Mouse (Mus musculus) lung, embryonic 15.5 days (tissue): Measurements from ENCODE around the gene Zdhhc14. TPM values are rescaled to one million over a fixed set of nuclear protein-coding genes. Genes with fewer than 3 reads are reported as not detected.

Source experiments
- ATAC-seq: fragments of 200-750 bp; cut with Nextera tagmentation; 2 replicates; pipeline ENCODE4 v1.8.0; 2017; ENCODE audit warnings: moderate number of reproducible peaks, borderline replicate concordance; ENCODE audit not compliant: low FRiP score, low TSS enrichment; ENCODE audit errors: extremely low read depth
- H3K27ac ChIP-seq: fragments of 300-500 bp; sonication (generic); 2 replicates; pipeline ENCODE4 v1.5.1; 2015; ENCODE audit warnings: moderate library complexity, mild to moderate bottlenecking, inconsistent platforms
- H3K27me3 ChIP-seq: fragments of 300-500 bp; sonication (generic); 2 replicates; pipeline ENCODE4 v1.6.1; 2015; ENCODE audit warnings: inconsistent platforms
- H3K36me3 ChIP-seq: fragments of 300-500 bp; sonication (generic); 2 replicates; pipeline ENCODE4 v1.6.1; 2015; ENCODE audit warnings: inconsistent platforms
- H3K4me1 ChIP-seq: fragments of 300-500 bp; sonication (generic); 2 replicates; pipeline ENCODE4 v1.6.1; 2015; ENCODE audit warnings: inconsistent platforms
- H3K4me2 ChIP-seq: fragments of 300-500 bp; sonication (generic); 2 replicates; pipeline ENCODE4 v1.6.1; 2015; ENCODE audit warnings: inconsistent platforms, mild to moderate bottlenecking, moderate library complexity
- H3K4me3 ChIP-seq: fragments of 300-500 bp; sonication (generic); 2 replicates; pipeline ENCODE4 v1.5.1; 2015; ENCODE audit warnings: mild to moderate bottlenecking, inconsistent platforms
- H3K9ac ChIP-seq: fragments of 300-500 bp; sonication (generic); 2 replicates; pipeline ENCODE4 v1.6.1; 2015; ENCODE audit warnings: inconsistent platforms
- H3K9me3 ChIP-seq: fragments of 300-500 bp; sonication (generic); 2 replicates; pipeline ENCODE4 v1.6.1; 2016; ENCODE audit warnings: inconsistent platforms
- WGBS: fragments of 180-500 bp; shearing (Covaris S2); methylation state at CpG from one replicate; pipeline ENCODE4 v1.1.7; 2015; 5-methylcytosine and 5-hydroxymethylcytosine counted together
- polyA plus RNA-seq: library from polyadenylated mRNA; unstranded; fragments of >200 nt; fragmentation: Nextera tagmentation; extraction: Ambion mirVana; gene quantifications from 2 replicates; pipeline ENCODE4 v1.2.1, GENCODE M21; 2015

Zdhhc14 gene
- polyA plus RNA-seq, 1 experiment from 2014 or later = 1.2 TPM

DNA sequence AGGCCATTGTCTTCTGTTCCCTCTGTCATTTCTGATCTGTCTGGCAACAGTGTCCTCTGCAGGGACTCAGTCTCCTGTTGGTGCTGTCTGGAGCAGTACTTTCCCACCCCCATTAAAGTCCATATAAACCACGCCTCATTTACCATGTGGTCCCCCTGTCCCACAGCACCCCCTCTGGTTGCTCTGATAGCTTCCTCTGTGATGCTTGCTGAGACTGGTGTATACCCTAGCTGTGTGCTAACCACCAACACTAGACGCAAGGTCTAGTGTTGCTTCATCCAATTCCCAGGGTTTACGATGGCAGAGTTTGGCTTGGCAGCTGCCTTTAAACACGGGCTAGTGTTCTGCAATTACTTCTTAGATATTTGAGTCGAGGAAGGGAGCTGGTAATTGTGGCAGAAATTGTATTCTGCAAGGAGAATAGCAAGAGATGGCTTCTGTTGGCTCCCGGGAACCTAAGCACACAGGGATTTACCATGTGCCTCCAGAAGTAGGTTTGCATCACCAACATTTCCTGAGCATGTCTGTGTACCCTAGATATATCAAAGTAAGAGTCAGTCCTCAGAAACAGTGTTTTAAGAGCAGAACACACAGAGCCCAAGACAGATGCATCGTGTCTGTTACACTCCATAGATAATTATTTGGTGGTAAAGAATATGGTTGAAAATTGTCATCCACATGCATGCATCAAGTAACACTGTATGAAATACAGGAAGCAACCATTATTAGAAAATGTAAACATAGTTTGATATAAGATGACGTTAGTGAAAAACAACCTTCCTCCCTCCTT is 198.6 kb downstream of the Zdhhc14 start:
- Histone ChIP-seq H3K9ac (no peak overlapping the region), H3K9me3 (no peaks in the 10 kb centered on the region), H3K4me3 (no peak overlapping the region), H3K27ac (0 out of 2 replicates have a peak overlapping the region, but pooled peaks have one; percentile 45), H3K27me3 (no peaks in the 10 kb centered on the region), H3K4me1 (peaks cover 22% of the 10 kb centered on the region), H3K4me2 (no peak overlapping the region), H3K36me3 (no peaks in the 10 kb centered on the region)
- WGBS = 52% methylated on average over 8 of the region's 8 CpGs
- ATAC-seq = peak; percentile 74; the same call in 1 of the 2 replicates

DNA sequence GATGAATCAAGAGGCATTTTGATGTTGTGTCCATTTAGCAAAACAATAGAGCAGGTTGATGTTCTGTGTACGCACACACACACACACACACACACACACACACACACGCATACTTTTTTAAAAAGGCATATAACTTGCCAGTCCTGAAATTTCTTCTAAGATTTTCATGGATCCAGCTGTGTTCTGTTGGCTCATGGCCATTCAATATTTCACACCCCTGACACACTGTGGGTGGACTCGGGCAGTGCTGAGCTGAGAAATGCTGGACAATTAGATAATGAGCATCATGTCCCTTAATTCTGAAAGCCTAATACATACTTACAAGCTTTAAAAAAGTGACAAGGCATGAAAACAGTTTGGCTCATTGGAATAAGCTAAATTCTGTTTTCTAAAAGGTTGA is 200.3 kb downstream of the Zdhhc14 start:
- no peak overlapping the region for H3K4me2 ChIP-seq
- H3K27ac ChIP-seq = no peak overlapping the region
- ATAC-seq = no peak; the same call in 1 of the 2 replicates
- 57% methylated on average over 3 of the region's 3 CpGs for WGBS
- no peaks in the 10 kb centered on the region for H3K27me3 ChIP-seq
- peaks cover 22% of the 10 kb centered on the region for H3K4me1 ChIP-seq
- no peak overlapping the region for H3K4me3 ChIP-seq
- no peaks in the 10 kb centered on the region for H3K36me3 ChIP-seq
- no peak overlapping the region for H3K9ac ChIP-seq
- no peaks in the 10 kb centered on the region for H3K9me3 ChIP-seq

DNA sequence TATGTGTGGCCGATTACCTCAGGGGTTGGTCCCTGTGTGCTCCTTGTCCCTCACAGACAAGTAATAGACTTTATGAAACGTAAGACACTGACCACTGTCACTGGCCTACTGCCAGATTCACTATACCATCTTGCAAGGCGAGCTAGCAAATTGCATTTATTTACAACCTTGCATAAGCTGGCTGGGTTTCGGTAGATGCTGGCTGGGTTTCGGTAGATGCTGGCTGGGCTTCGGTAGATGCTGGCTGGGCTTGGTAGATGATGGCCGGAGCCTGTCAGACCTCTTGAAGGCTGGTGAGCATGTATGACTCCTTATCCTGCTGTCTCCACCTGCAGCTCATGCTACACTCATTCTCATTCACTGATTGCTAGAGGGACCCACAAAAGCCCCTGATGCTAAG is 200.9 kb downstream of the Zdhhc14 start:
- Histone ChIP-seq H3K9me3 (no peaks in the 10 kb centered on the region), H3K9ac (no peak overlapping the region), H3K4me2 (no peak overlapping the region), H3K27me3 (no peaks in the 10 kb centered on the region), H3K36me3 (no peaks in the 10 kb centered on the region), H3K4me1 (peaks cover 23% of the 10 kb centered on the region), H3K27ac (no peak overlapping the region), H3K4me3 (no peak overlapping the region)
- ATAC-seq = no peak
- WGBS = 45% methylated on average over 7 of the region's 7 CpGs

DNA sequence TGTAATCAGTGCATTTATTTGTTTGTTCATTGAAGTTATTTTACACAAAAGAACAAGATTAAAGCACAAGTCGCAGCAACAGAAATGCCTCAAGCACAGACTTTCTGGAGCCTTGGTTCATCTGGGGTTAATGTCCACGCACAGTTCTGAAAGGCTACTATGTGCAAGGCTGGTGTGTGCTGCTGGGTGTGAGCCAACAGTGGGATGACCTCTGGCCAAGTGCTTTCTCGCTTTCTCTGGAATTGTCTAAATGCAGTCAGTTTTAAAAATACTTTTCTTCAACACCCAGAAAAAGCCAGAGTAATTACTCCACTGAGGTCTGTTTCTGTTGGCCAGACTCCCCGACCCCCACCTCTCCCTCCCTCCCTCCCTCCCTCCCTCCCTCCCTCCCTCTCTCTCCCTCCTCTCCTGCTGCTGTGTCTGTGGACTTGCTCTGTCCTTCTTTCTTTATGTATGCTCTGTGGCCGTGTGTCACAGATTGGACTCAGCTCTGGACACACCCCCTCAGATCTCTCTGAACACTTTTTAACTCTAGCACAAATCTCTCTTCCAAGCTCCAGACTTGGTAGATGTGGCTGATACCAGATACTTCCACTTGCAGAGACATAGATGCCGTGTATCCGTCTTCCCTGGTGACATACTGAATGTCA is 206.2 kb downstream of the Zdhhc14 start:
- Histone ChIP-seq H3K27ac (no peak overlapping the region), H3K4me1 (peaks cover 8% of the 10 kb centered on the region; the same call in 1 of the 2 replicates), H3K27me3 (no peaks in the 10 kb centered on the region), H3K4me3 (no peak overlapping the region), H3K9me3 (no peaks in the 10 kb centered on the region), H3K36me3 (no peaks in the 10 kb centered on the region), H3K4me2 (no peak overlapping the region), H3K9ac (no peak overlapping the region)
- WGBS = 36% methylated on average over 7 of the region's 7 CpGs
- ATAC-seq = peak; percentile 79

DNA sequence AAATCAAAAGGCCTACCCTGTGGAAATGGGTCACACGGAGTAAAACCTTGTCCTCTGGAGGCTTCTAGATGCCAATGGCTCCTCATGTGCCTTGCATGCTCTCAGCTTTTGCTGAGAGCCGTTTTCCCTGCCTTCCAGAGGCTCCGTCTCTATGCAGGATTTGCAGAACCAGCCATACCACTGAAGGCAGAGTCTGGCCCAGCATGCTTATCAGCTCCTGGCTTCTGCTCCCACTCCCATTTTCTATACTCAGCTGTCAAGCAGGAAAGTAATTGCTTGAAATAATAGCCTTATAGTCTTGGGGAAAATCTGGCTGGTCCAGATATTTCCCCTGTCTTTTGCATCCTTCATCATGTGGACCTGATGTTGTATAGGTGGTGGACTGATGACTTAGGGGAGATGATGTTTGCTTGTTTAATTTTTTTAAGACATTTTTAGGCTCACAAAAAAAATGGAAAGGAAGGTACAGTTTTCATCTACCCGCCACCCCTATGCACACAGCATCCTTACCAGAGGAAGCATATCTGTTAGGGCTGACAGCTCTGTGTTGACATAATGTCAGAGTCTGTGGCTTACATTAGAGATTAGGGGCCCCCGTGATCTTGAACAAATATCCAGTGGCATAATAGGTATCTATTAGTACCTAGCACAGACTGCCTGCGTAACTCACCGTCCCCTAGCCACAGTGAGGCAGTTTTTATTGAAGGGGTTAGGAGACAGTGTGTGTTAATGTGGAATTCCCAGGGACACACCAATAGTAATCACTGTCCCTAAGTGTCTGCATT is 218.2 kb downstream of the Zdhhc14 start:
- 45% methylated on average over 7 of the region's 7 CpGs for WGBS
- no peak for ATAC-seq
- H3K4me3 ChIP-seq = no peak overlapping the region

DNA sequence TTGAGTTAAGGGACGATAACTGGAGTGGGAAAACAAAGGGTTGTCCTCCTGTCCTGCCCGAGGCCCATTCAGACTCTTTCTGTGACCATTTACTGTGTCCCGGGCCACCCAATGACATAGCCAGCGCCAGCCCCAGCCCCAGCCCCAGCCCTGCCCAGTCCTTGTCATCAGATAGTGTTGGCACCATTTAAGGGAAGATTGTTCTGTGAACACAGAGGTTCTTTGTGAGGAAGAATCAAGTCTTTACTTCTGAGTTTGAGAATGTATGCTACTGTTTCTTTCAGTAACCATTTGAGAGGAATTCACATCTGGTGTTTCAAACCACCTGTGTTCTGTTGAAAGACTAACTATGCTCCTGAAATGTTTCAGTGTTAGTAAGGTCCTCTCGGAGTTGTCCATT is 219.5 kb downstream of the Zdhhc14 start:
- no peaks in the 10 kb centered on the region for H3K9me3 ChIP-seq
- 45% methylated on average over 5 of the region's 5 CpGs for WGBS
- no peaks in the 10 kb centered on the region for H3K27me3 ChIP-seq
- H3K27ac ChIP-seq = no peak overlapping the region
- ATAC-seq = no peak
- no peak overlapping the region for H3K9ac ChIP-seq
- peaks cover 11% of the 10 kb centered on the region; the same call in 1 of the 2 replicates for H3K4me1 ChIP-seq
- no peak overlapping the region for H3K4me2 ChIP-seq
- no peak overlapping the region for H3K4me3 ChIP-seq
- H3K36me3 ChIP-seq = no peaks in the 10 kb centered on the region

More for the DNA sequence above, 218.2 kb downstream of the Zdhhc14 start:
- H3K4me2 ChIP-seq = no peak overlapping the region
- no peaks in the 10 kb centered on the region for H3K9me3 ChIP-seq
- no peaks in the 10 kb centered on the region for H3K36me3 ChIP-seq
- no peak overlapping the region for H3K27ac ChIP-seq
- no peak overlapping the region for H3K9ac ChIP-seq
- peaks cover 11% of the 10 kb centered on the region; the same call in 1 of the 2 replicates for H3K4me1 ChIP-seq
- H3K27me3 ChIP-seq = no peaks in the 10 kb centered on the region

DNA sequence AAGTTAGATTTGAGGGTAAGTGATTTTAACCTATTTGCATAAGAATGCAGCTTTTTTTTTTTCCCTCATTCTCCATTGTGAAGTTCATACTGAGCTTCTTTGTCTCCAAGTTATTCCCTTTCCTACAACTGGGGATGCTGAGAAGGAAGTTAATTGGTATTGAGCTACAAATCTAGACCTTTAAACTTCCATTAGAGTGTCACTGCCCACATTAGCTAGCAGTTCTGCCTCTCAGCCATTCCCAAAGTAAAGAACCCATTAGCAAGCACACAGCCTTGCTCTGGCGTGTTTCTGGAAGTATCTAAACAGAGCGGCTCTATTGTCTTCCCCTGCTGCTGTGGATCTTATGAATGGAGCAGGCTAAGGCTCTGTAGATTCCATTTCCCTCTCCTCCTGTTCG is 220.8 kb downstream of the Zdhhc14 start:
- no peak overlapping the region for H3K9ac ChIP-seq
- no peak overlapping the region for H3K4me3 ChIP-seq
- no peak for ATAC-seq
- H3K4me1 ChIP-seq = peaks cover 11% of the 10 kb centered on the region; the same call in 1 of the 2 replicates
- 50% methylated on average over 3 of the region's 3 CpGs for WGBS
- H3K27me3 ChIP-seq = no peaks in the 10 kb centered on the region
- no peaks in the 10 kb centered on the region for H3K36me3 ChIP-seq
- H3K9me3 ChIP-seq = no peaks in the 10 kb centered on the region
- H3K4me2 ChIP-seq = no peak overlapping the region
- H3K27ac ChIP-seq = no peak overlapping the region

DNA sequence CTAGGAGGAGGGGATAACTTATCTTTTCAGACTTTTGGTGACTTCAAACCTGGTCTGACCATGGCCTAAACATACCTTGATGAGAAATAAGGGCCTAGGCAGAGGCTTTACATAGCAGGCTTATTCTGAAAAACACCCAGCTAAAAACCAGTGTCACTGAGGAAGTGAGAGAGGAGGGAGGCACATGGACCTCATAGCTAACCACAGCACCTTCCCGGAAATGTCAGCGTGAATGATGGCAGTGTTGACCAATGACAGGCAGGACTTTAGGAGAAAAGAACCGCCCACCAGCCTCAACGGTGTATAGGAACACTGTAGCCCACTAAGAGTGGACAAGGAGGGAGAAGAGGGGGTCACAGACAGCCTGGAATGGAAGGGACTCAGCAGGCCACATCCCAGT is 224.6 kb downstream of the Zdhhc14 start:
- no peak overlapping the region for H3K4me3 ChIP-seq
- H3K4me2 ChIP-seq = no peak overlapping the region
- H3K27ac ChIP-seq = no peak overlapping the region
- no peak for ATAC-seq
- 75% methylated on average over 4 of the region's 4 CpGs for WGBS
- no peak overlapping the region for H3K9ac ChIP-seq
- H3K36me3 ChIP-seq = no peaks in the 10 kb centered on the region
- no peaks in the 10 kb centered on the region for H3K9me3 ChIP-seq
- no peaks in the 10 kb centered on the region for H3K27me3 ChIP-seq
- peaks cover 11% of the 10 kb centered on the region; the same call in 1 of the 2 replicates for H3K4me1 ChIP-seq

DNA sequence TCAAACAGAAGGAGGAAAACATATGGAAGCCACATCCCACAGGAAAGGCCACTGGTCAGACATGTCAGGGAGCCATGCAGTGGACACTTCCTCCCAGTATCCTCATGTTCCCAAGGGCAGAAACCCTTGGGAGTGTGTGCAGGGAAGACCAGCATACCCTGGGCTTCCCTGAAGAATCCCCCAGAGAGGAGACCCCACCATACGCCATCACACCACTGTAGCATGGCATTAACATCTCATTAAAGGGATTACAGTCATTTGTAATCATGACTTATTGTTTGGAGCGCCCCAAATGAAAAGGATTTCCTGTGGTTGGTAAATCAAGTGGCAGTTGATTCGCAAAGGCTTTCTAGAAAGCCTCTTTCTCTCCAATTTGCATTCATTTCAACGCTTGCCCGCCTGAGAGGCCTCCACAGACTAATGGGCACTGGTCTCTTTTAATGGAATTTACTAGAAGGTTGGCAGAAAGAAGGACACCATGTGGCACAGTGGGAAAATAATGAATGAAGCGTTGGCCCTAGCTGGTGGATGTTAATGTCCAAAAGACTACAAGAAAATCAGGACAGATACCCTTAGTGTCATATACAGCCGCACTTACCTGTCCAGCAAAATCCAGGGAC is 226.5 kb downstream of the Zdhhc14 start:
- Histone ChIP-seq H3K9me3 (no peaks in the 10 kb centered on the region), H3K27me3 (no peaks in the 10 kb centered on the region), H3K9ac (no peak overlapping the region), H3K4me3 (no peak overlapping the region), H3K4me1 (no peaks in the 10 kb centered on the region; the same call in 1 of the 2 replicates), H3K4me2 (no peak overlapping the region), H3K27ac (no peak overlapping the region), H3K36me3 (no peaks in the 10 kb centered on the region)
- ATAC-seq = no peak
- 73% methylated on average over 7 of the region's 7 CpGs for WGBS

DNA sequence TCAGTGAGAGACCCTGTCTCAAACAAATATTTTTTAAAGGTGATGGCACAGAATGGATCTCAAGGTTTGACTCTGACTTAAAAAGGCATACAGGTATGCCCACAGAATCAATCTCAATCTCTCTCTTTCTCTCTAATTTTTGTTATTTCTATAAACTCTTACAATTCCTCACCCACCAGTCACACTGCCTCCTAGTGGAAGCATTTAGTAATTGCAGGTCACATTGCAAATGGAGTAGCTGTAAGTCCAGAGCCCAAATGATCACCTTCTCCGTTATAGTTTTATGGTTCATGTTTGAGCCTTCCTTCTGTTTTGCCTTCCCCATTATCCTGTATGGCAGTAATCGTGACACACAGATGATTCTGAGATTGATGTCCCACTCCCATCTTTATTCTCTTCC is 230.4 kb downstream of the Zdhhc14 start:
- Histone ChIP-seq H3K4me2 (no peak overlapping the region), H3K9me3 (no peaks in the 10 kb centered on the region), H3K4me1 (no peaks in the 10 kb centered on the region), H3K9ac (no peak overlapping the region), H3K27ac (no peak overlapping the region), H3K36me3 (no peaks in the 10 kb centered on the region), H3K27me3 (no peaks in the 10 kb centered on the region), H3K4me3 (no peak overlapping the region)
- WGBS = 83% methylated on average over 2 of the region's 2 CpGs
- no peak for ATAC-seq

DNA sequence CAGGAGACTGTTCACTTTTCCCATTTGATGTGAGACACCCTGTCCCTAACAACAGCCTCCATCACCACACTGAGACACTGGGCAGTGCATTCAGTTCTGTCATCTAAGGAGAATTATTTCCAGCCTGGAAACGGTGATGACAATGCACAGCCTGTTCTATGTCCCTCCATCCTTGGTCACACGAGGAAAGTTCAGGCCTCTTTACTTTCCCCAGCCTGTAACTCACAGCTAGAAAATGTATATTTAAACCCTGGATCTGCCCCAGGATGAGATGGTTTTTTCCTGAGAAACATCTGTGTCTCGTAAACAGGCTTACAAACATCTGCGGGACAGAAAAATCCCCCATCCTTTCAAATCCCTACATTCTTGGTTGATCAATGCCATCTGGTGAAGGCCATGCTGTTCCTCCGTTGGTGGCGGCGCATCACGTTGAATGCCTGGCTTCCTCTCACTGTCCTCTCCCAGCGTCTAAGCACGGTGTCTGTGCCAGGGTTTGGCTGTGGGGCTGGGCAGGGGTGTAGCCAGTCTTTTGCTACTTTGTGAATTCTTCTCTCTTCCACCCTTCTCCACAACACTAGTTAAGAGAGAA is 231.3 kb downstream of the Zdhhc14 start:
- H3K9ac ChIP-seq = no peak overlapping the region
- H3K27ac ChIP-seq = no peak overlapping the region
- no peaks in the 10 kb centered on the region for H3K27me3 ChIP-seq
- H3K36me3 ChIP-seq = no peaks in the 10 kb centered on the region
- WGBS = 45% methylated on average over 10 of the region's 10 CpGs
- no peaks in the 10 kb centered on the region for H3K4me1 ChIP-seq
- ATAC-seq = peak; percentile 65; the same call in 1 of the 2 replicates
- no peaks in the 10 kb centered on the region for H3K9me3 ChIP-seq
- H3K4me3 ChIP-seq = no peak overlapping the region
- no peak overlapping the region for H3K4me2 ChIP-seq
